Mouse (Mus musculus) ES-Bruce4 (cell line): ENCODE results near the gene Gulp1. TPM values are rescaled to one million over a fixed set of nuclear protein-coding genes. Genes with fewer than 3 reads are reported as not detected.

Experiments
- H3K27ac ChIP-seq: 2 replicates; pipeline ENCODE4 v1.5.1; 2012; ENCODE audit warnings: low read length, inconsistent platforms; ENCODE audit not compliant: insufficient read depth
- H3K27me3 ChIP-seq: 2 replicates; pipeline ENCODE4 v1.6.1; 2012; ENCODE audit warnings: mild to moderate bottlenecking, low read length, inconsistent platforms; ENCODE audit not compliant: control insufficient read depth, poor library complexity, insufficient read depth, severe bottlenecking
- H3K36me3 ChIP-seq: 2 replicates; pipeline ENCODE4 v1.6.1; 2012; ENCODE audit warnings: inconsistent platforms, mild to moderate bottlenecking, low read length, moderate library complexity; ENCODE audit not compliant: control insufficient read depth, poor library complexity, insufficient read depth, severe bottlenecking
- H3K4me1 ChIP-seq: one replicate; pipeline ENCODE4 v1.8.1; 2011; ENCODE audit warnings: low read length; ENCODE audit not compliant: control insufficient read depth, insufficient read depth
- H3K4me3 ChIP-seq: 2 replicates; pipeline ENCODE4 v1.5.1; 2011; ENCODE audit warnings: low read depth, mild to moderate bottlenecking, low read length
- H3K9ac ChIP-seq: 2 replicates; pipeline ENCODE4 v1.6.1; 2012; ENCODE audit warnings: low read depth, mild to moderate bottlenecking, inconsistent platforms; ENCODE audit not compliant: poor library complexity, severe bottlenecking
- H3K9me3 ChIP-seq: replicated peaks from 2 replicates; pipeline ENCODE4 v1.6.1; 2012; ENCODE audit warnings: mild to moderate bottlenecking, low read length, inconsistent platforms; ENCODE audit not compliant: control insufficient read depth, poor library complexity, insufficient read depth, severe bottlenecking
- CTCF ChIP-seq: IDR thresholded peaks from one replicate; pipeline ENCODE4 v1.8.1; 2011; ENCODE audit warnings: low read depth, low read length
- EP300 ChIP-seq: IDR thresholded peaks from 2 replicates; pipeline ENCODE4 v1.6.1; 2011; ENCODE audit warnings: low read depth, low read length; ENCODE audit not compliant: insufficient read depth
- POLR2A ChIP-seq: IDR thresholded peaks from one replicate; pipeline ENCODE4 v1.8.1; 2011; ENCODE audit warnings: low read length; ENCODE audit not compliant: insufficient read depth
- polyA plus RNA-seq: library from polyadenylated mRNA; stranded (reverse); fragments of >200 nt; gene quantifications from 2 replicates; pipeline ENCODE4 v1.2.4, GENCODE M21; 2011; ENCODE audit warnings: low read depth; ENCODE audit not compliant: missing spikeins, insufficient read depth, insufficient read length

Gene Gulp1
- polyA plus RNA-seq, 1 experiment, result 7.9 TPM

DNA sequence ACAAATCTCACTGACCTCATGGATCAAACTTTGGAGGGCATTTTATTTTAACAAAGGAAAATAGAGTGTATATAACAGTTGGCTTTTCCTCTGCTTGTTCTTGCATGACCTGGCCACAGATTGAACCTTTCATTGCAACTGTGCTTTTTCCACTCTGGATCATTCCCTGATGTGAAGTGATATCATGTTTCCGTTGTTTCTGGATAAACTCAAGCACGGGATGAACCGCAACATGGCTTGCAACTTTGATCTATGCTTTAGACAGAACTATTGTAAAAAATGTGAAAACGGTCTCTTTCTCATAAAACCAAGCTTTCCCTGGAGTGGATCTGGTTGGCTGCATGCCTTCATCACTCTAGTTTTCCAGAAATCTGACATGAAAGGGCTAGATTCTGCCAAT, 282.6 kb downstream of the Gulp1 start:
- no peak for TF ChIP-seq EP300
- TF ChIP-seq CTCF, result no peak
- no peak for TF ChIP-seq POLR2A

More for the DNA sequence above, 282.6 kb downstream of the Gulp1 start:
- Histone ChIP-seq H3K9ac (no peak overlapping the region), H3K4me1 (no peaks in the 10 kb centered on the region), H3K27ac (no peak overlapping the region), H3K36me3 (no peaks in the 10 kb centered on the region), H3K4me3 (no peak overlapping the region), H3K27me3 (no peaks in the 10 kb centered on the region), H3K9me3 (no peaks in the 10 kb centered on the region)
